Mouse (Mus musculus) thymus, adult 2 months (tissue): ENCODE data around the gene Fxyd1. TPM values are rescaled to one million over a fixed set of nuclear protein-coding genes. Genes with fewer than 3 reads are reported as not detected.

Source experiments
- DNase-seq: peaks from one replicate; pipeline ENCODE4 v3.0.0; 2021
- H3K27ac ChIP-seq: fragments of 200-500 bp; 2 replicates; pipeline ENCODE4 v1.5.1; 2012; ENCODE audit warnings: low read length, control low read depth; ENCODE audit not compliant: control insufficient read depth, insufficient read depth
- H3K27me3 ChIP-seq: fragments of 200-500 bp; 2 replicates; pipeline ENCODE4 v1.6.1; 2012; ENCODE audit warnings: mild to moderate bottlenecking, low read length, moderate library complexity, mixed read lengths; ENCODE audit not compliant: control insufficient read depth, insufficient read depth
- H3K36me3 ChIP-seq: fragments of 200-500 bp; 2 replicates; pipeline ENCODE4 v1.6.1; 2012; ENCODE audit warnings: mild to moderate bottlenecking, low read length, moderate library complexity; ENCODE audit not compliant: control insufficient read depth, insufficient read depth
- H3K4me1 ChIP-seq: fragments of 200-500 bp; replicated peaks from 2 replicates; pipeline ENCODE4 v1.6.1; 2012; ENCODE audit warnings: low read length; ENCODE audit not compliant: control insufficient read depth, insufficient read depth
- H3K4me3 ChIP-seq: fragments of 200-500 bp; 2 replicates; pipeline ENCODE4 v1.5.1; 2012; ENCODE audit warnings: mild to moderate bottlenecking, low read length, control low read depth, moderate library complexity; ENCODE audit not compliant: control insufficient read depth, insufficient read depth
- CTCF ChIP-seq: fragments of 200-500 bp; IDR thresholded peaks from 2 replicates; pipeline ENCODE4 v1.5.1; 2012; ENCODE audit warnings: mild to moderate bottlenecking, control low read depth, low read length, moderate library complexity, borderline replicate concordance; ENCODE audit not compliant: control insufficient read depth, poor library complexity, insufficient read depth; ENCODE audit errors: extremely low read depth
- POLR2A ChIP-seq: fragments of 200-500 bp; IDR thresholded peaks from 2 replicates; pipeline ENCODE4 v1.6.1; 2012; ENCODE audit warnings: mild to moderate bottlenecking, low read length, control low read depth, moderate library complexity; ENCODE audit not compliant: control insufficient read depth, poor library complexity, insufficient read depth; ENCODE audit errors: extremely low read depth
- WGBS: fragments of 180-500 bp; shearing (Covaris S2); methylation state at CpG from one replicate; pipeline ENCODE4 v1.1.7; 2018; 5-methylcytosine and 5-hydroxymethylcytosine counted together
- polyA plus RNA-seq: library from polyadenylated mRNA; depleted of rRNA; stranded (reverse); fragments of >200 nt; gene quantifications from 2 replicates; pipeline ENCODE4 v1.2.3, GENCODE M21; 2012

Fxyd1 gene
- polyA plus RNA-seq, 1 experiment, result 107 TPM

GRCm38 (mm10) chr7:31053882-31054447 lies 3.0 kb downstream of the Fxyd1 start:
- WGBS, result 82% methylated on average over 10 of the region's 10 CpGs
- Histone ChIP-seq H3K4me1 (peaks cover 14% of the 10 kb centered on the region; the same call in 1 of the 2 replicates), H3K4me3 (no peak overlapping the region), H3K27ac (no peak overlapping the region), H3K36me3 (no peaks in the 10 kb centered on the region), H3K27me3 (peaks cover 25% of the 10 kb centered on the region)
- TF ChIP-seq CTCF (no peak), POLR2A (no peak)
- DNase-seq, result no peak

- peaks cover 14% of the 10 kb centered on the region; the same call in 1 of the 2 replicates for H3K4me1 ChIP-seq
- 15% methylated on average over 34 of the region's 34 CpGs for WGBS
- TF ChIP-seq CTCF (no peak), POLR2A (no peak)
- H3K27me3 ChIP-seq, result peaks cover 25% of the 10 kb centered on the region
- H3K27ac ChIP-seq, result no peak overlapping the region
- H3K36me3 ChIP-seq, result no peaks in the 10 kb centered on the region
- DNase-seq, result no peak
- no peak overlapping the region for H3K4me3 ChIP-seq
Measured at GRCm38 (mm10) chr7:31052636-31053434, 4.2 kb downstream of the Fxyd1 start.

- Histone ChIP-seq H3K27me3 (peaks cover 25% of the 10 kb centered on the region), H3K4me3 (no peak overlapping the region), H3K27ac (no peak overlapping the region), H3K36me3 (no peaks in the 10 kb centered on the region), H3K4me1 (peaks cover 14% of the 10 kb centered on the region; the same call in 1 of the 2 replicates)
- TF ChIP-seq CTCF, result no peak
- no peak for TF ChIP-seq POLR2A
- 9% methylated on average over 22 of the region's 22 CpGs for WGBS
- no peak for DNase-seq
Measured at GRCm38 (mm10) chr7:31052251-31052635, 4.8 kb downstream of the Fxyd1 start.

- WGBS, result 5% methylated on average over 23 of the region's 28 CpGs
- no peak for DNase-seq
- Histone ChIP-seq H3K4me3 (no peak within 1 kb of the TSS), H3K4me1 (peaks cover 14% of the 10 kb centered on the region; the same call in 1 of the 2 replicates), H3K36me3 (no peaks in the 10 kb centered on the region), H3K27ac (no peak within 1 kb of the TSS), H3K27me3 (peaks cover 25% of the 10 kb centered on the region)
- TF ChIP-seq POLR2A (no peak), CTCF (no peak)
Measured at GRCm38 (mm10) chr7:31051321-31052021, 5.5 kb downstream of the Fxyd1 start, which contains the start of gene Fxyd7. TSS of gene Fxyd7 (minus strand) at chr7:31051467.

- TF ChIP-seq POLR2A (no peak), CTCF (no peak)
- no peak for DNase-seq
- Histone ChIP-seq H3K27ac (no peak overlapping the region), H3K36me3 (no peaks in the 10 kb centered on the region), H3K4me3 (no peak overlapping the region), H3K4me1 (peaks cover 14% of the 10 kb centered on the region; the same call in 1 of the 2 replicates), H3K27me3 (peaks cover 25% of the 10 kb centered on the region)
- 14% methylated on average over 9 of the region's 9 CpGs for WGBS
Measured at GRCm38 (mm10) chr7:31050921-31051320, 6.1 kb downstream of the Fxyd1 start.

GRCm38 (mm10) chr7:31050487-31050886 lies 6.5 kb downstream of the Fxyd1 start:
- DNase-seq, result no peak
- peaks cover 25% of the 10 kb centered on the region for H3K27me3 ChIP-seq
- no peak for TF ChIP-seq POLR2A
- H3K4me3 ChIP-seq, result no peak overlapping the region
- peaks cover 14% of the 10 kb centered on the region; the same call in 1 of the 2 replicates for H3K4me1 ChIP-seq
- H3K27ac ChIP-seq, result no peak overlapping the region
- no peaks in the 10 kb centered on the region for H3K36me3 ChIP-seq
- WGBS, result 8% methylated on average over 6 of the region's 6 CpGs
